Mouse (Mus musculus): ENCODE results near the gene Als2cl. TPM values are rescaled to one million over a fixed set of nuclear protein-coding genes. Genes with fewer than 3 reads are reported as not detected.

Als2cl gene
- polyA plus RNA-seq (2012; fragmentation: generic; extraction: Trizol), result under 1 TPM; 0.05 to 0.12 TPM

DNA sequence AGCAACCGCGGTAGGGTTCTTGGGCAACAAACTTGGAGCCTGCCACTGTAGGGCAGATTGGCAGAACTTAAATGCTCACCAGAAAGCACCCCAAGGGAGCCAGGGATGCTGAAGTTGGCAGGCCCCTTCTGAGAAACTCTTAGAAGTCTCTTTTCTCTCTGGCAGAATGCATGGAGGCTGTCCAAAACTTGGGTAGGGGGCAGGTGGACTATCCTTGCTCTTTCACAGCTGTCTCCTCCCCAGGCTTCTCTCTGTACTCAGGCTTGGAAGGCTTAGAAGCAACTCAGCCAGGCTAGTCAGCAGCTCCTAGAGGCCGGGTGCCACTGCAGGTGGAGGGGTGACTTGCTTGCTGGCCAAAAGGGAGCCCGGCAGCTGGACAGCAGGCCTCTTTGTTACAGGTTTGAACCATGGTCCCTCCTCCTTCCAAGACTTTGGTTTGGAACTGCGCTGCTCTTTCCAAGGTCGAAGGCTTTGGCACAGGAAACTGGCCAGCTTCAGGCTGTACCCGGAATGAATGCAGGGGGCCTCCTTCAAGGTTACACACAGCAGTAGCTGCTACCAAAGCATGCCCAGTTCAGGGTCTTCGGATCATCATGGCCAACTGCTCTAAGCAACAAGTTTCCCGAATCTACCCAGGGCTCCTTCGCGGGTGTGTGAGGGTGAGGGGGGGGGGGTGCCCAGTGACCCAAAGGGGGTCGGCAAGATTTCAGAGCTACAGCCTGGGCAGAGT, at the start of gene Als2cl:
Gene Als2cl, plus strand, starts transcription at position 680 of the 730 bp plus-strand sequence.

DNA sequence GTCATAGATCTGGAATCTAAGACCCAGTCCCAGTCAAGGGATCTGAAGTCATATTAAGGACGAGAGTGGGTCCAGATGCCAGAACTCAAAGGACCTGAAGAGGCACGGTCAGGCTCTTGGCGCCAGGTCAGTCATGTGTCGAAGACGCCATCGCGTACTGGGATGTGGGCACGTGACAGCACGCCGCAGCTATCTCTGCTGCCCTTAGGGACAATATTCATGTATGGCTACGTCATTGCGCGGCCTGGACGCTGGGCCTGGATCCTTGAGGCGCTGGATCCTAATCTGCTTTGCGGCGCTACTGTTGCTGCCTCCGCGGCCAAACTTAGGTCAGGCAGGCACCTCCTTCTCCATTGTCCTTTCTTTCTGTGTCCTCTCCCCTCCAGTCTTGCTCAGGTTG, 45.3 kb upstream of the Als2cl start, which contains the start of gene Prss45:
Gene Prss45, plus strand, starts transcription at position 178 of the 400 bp plus-strand sequence.

DNA sequence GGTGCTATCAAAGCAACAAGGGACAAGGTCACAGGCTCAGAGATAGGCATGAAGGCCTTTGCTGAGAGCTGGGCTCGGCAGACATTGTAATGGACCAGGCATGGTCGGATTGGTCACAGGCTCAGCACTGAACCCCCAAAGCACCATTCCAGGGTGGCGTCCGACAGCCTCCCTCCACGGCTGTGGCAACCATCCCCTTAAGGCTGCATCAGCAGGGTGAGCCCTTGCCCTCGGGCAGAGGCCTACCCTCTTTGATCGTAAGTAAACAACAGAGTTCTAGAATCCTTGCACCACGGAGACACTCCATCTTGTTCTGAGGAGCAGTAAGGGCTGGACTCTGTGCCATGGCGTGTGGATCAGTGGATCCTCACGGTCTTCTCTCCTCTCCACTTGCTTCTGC, 35.5 kb upstream of the Als2cl start, which contains the start of gene Prss46:
Gene Prss46, plus strand, starts transcription at position 301 of the 400 bp plus-strand sequence.

DNA sequence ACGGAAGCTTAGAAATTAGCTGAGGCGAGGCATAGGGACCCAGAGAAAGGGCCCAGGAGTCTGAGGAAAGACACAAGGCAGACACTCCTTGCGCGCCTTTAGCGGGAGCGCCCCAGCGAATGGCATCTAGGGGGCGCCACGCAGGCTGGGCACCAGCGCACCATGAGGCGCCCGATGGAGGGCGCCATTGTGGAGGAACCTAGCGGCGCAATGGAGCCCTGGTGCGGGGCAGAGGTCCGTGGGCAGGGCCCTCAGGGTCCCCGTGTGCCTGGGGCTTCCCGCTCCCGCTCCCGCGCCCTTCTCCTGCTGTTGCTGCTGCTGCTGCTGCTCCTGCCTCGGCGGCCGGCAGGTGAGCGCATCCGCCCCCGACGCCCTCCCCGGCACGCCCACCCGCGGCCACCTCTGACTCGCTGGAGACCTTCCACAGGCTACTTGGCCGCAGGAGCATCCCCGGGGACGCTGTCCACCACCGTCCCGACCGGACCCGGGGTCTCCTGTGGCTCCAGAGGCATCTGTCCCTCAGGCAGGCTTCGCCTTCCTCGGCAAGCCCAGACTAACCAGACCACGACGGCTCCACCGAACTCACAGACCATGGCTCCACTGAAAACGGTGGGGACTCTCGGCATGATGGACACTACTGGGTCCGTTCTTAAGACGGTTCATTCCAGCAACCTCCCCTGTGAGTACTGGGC, 21.7 kb upstream of the Als2cl start, which contains the start of gene Prss50:
Gene Prss50, plus strand, starts transcription at position 187 of the 692 bp plus-strand sequence.

DNA sequence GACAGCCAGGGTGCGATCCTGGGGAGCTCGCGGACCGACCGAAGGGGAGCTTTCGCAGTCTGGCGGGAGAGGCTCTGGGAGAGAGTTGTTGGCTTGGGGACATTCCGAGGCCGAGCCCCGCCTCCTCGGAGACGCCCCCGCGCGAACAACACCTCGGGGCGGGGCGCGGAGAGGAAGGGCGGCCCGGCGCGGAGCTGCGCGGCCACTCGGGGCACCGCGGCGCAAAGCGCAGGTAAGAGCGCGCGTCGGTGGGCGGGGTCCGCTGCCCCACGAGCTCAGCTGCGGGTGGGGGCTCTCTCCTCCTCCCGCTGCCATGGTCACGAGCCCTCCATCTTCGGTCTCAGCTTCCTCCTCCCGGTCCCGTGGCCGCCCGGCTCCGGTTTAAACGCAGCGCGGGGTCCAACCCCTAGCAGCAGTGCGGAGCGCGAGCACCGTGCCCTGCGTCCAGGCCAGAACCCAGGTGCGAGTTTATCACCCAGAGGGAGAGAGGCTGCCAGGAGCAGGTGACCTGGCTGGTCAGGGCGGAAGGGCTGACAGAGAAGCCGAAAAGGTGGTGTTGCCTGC, 410 bp downstream of the Als2cl start, which contains the start of gene Tmie:
Gene Tmie, minus strand, starts transcription at position 116 of the 564 bp plus-strand sequence.

DNA sequence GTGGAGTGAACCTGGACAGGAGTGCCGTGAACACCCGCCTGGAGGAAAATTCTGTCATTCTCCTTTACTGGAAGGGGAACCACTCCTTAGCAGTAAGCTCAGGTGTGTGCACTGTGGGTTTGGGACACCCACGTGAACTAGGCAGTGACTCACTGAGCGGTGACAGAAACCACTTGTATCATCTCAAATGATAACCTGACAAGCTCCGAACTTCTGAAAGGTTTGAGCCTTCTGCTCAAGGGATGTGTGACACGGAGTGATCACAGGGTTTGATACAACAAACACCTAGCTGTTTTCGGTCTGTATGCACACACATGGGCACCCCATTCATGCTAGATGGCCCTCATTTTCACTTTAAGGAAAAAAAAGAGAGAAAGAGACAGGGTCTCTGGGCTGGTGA, 37.1 kb downstream of the Als2cl start, which contains the start of gene Fam240a:
Gene Fam240a, minus strand, starts transcription at position 76 of the 400 bp plus-strand sequence.

DNA sequence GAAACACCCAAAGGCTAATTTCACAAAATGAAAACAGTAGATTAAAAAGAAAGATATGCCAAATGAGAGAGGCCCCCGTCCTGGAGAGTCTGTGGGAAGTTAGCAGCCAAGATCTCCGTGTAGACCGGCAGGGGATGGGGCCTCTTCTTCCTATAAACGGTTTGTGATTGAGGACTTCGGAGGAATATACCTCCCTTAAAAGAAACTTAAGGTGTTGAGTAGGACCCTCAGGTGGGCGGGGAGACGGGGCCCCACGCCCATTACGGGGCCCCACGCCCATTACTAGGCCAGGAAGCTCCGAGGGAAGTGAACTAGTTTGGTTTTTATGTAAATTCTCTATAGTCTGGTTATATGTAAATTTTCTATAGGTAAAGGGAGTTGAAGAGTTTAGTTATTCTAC, 66.3 kb downstream of the Als2cl start, which contains the start of gene Tdgf1:
Gene Tdgf1, minus strand, starts transcription at position 233 of the 400 bp plus-strand sequence.

Other genes with a start within 250 kb of the Als2cl start
- 1 to 10 TPM; 1.2 to 2.2 TPM for gene Nbeal2, start 225.7 kb upstream of the Als2cl start, polyA plus RNA-seq (2012; fragmentation: generic; extraction: Trizol)
- 10 to 100 TPM; 79.2 to 87.1 TPM for gene Ccdc12, start 223.4 kb upstream of the Als2cl start, polyA plus RNA-seq (2012; fragmentation: generic; extraction: Trizol)
- not detected for gene Myl3, start 138.0 kb upstream of the Als2cl start, polyA plus RNA-seq (2012; fragmentation: generic; extraction: Trizol)
- under 1 TPM; 0.26 to 0.63 TPM for gene Pth1r, start 132.7 kb upstream of the Als2cl start, polyA plus RNA-seq (2012; fragmentation: generic; extraction: Trizol)
- not detected for gene Prss42, start 81.7 kb upstream of the Als2cl start, polyA plus RNA-seq (2012; fragmentation: generic; extraction: Trizol)
- gene Prss44, start 65.9 kb upstream of the Als2cl start, polyA plus RNA-seq (2012; fragmentation: generic; extraction: Trizol), result not detected
- not detected for gene Prss43, start 53.2 kb upstream of the Als2cl start, polyA plus RNA-seq (2012; fragmentation: generic; extraction: Trizol)
- not detected for gene Prss45, start 45.3 kb upstream of the Als2cl start, polyA plus RNA-seq (2012; fragmentation: generic; extraction: Trizol)
- gene Prss46, start 35.4 kb upstream of the Als2cl start, polyA plus RNA-seq (2012; fragmentation: generic; extraction: Trizol), result not detected
- gene Prss50, start 21.9 kb upstream of the Als2cl start, polyA plus RNA-seq (2012; fragmentation: generic; extraction: Trizol), result not detected
- gene Tmie, start 243 bp downstream of the Als2cl start, polyA plus RNA-seq (2012; fragmentation: generic; extraction: Trizol), result not detected
- not detected for gene Fam240a, start 37.0 kb downstream of the Als2cl start, polyA plus RNA-seq (2012; fragmentation: generic; extraction: Trizol)
- not detected for gene Tdgf1, start 66.3 kb downstream of the Als2cl start, polyA plus RNA-seq (2012; fragmentation: generic; extraction: Trizol)
- gene Lrrc2, start 71.7 kb downstream of the Als2cl start, polyA plus RNA-seq (2012; fragmentation: generic; extraction: Trizol), result not detected
- gene Rtp3, start 110.7 kb downstream of the Als2cl start, polyA plus RNA-seq (2012; fragmentation: generic; extraction: Trizol), result not detected
- not detected for gene Ltf, start 139.4 kb downstream of the Als2cl start, polyA plus RNA-seq (2012; fragmentation: generic; extraction: Trizol)
- gene Ccrl2, start 177.6 kb downstream of the Als2cl start, polyA plus RNA-seq (2012; fragmentation: generic; extraction: Trizol), result under 1 TPM in 1 of 2 experiments, not detected in 1; 0.01 TPM
- gene Lrrfip2, start 237.7 kb downstream of the Als2cl start, polyA plus RNA-seq (2012; fragmentation: generic; extraction: Trizol), result 10 to 100 TPM in 1 of 2 experiments, 1 to 10 TPM in 1; 4.8 to 14.5 TPM

Data from C3H10T1/2 (cell line).